Mouse (Mus musculus): ENCODE results near the gene Cd81.

Gene Cd81

DNA sequence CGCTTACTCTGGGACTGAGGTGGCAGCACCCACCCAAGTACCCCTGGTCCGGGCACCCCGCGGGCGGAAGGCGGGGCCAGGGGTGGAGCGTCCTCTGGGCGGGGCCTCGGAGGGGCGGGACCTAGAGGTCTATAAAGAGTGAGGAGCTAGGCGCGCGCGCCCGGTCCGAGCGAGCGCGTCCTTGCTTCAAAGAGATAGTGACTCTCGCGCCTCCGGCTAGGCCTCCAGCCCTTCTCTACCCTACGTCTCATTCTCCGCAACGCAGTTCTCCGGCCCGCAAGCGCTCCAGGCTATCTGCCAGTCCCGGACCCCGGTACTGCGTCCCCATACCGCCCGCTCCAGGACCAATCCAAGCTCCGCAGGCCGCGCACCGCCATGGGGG, at the start of gene Cd81:
Cd81 (plus strand) TSS at position 114 of the 382 bp plus-strand sequence.
- DNase-seq (ENCODE audit: low read depth) = peak; percentile 77

DNA sequence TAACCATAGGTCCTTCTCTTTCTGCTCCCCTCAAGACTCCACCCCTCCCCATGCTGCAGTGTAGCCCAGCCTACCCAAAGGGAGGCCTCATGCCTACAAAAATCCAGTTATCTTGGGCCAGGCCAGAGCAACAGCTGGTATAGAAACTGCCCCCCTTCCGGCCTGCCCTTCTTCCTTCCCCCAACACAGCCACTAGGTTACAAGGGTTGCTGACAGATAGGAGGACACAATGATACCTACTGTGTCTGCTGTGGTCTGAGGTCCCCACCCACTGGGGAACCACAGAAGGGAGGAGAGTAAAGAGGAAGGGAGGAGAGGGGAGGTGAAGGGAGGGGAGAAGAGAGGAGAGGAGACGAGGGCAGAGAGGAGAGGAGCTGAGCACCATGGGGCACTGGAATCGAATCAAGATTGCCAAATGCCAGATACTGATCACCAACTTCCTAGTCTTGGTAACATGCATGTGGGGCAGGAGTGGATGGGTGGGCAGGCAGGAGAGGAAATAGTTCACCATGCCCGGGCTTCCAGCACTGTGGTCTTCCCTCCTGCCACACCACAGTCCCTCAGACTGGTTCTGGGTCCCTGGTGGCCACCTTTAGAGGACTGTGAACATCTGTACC, 47.7 kb upstream of the Cd81 start, which contains the start of gene Tspan32:
Tspan32 (plus strand) TSS at position 320 of the 617 bp plus-strand sequence.
- peak; percentile 80 for DNase-seq (ENCODE audit: low read depth)

DNA sequence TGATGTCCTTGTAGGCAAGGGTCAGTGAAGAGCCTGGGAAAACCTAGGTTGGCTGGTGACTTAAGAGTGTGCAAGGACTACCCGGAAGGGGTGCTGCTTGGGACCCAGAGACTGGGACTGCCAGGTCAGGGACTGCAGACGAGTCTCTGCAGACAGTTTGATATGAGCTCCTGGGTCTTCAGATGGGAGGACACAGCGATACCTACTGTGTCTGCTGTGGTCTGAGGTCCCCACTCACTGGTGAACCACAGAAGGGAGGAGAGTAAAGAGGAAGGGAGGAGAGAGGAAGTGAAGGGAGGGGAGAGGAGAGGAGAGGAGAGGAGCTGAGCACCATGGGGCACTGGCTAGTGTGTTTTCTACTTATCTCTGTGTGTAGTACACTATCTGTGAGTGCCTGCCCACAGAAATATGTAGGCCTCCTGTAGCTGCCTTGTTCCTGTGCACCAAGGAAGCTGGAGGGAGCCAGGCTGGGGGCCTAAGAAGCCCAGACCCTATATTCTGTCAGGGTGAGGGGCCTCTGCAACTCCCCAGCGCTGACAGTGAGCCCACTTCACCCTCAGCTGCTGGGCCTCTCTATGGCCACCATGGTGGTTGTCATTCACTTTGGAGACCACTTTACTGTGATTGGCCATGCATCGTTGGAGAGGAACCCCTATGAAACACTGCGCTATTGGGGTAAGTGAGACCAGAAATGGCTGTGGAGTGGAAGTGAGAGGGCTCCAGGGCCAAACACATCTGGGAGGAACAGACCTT, 47.0 kb upstream of the Cd81 start:
- peak; percentile 71 for DNase-seq (ENCODE audit: low read depth)

- DNase-seq (ENCODE audit: low read depth) = peak; percentile 46
Measured at GRCm38 (mm10) chr7:143006097-143006755, 46.3 kb upstream of the Cd81 start.

GRCm38 (mm10) chr7:143006756-143007598, 45.6 kb upstream of the Cd81 start:
- DNase-seq (ENCODE audit: low read depth) = peak; percentile 25

DNA sequence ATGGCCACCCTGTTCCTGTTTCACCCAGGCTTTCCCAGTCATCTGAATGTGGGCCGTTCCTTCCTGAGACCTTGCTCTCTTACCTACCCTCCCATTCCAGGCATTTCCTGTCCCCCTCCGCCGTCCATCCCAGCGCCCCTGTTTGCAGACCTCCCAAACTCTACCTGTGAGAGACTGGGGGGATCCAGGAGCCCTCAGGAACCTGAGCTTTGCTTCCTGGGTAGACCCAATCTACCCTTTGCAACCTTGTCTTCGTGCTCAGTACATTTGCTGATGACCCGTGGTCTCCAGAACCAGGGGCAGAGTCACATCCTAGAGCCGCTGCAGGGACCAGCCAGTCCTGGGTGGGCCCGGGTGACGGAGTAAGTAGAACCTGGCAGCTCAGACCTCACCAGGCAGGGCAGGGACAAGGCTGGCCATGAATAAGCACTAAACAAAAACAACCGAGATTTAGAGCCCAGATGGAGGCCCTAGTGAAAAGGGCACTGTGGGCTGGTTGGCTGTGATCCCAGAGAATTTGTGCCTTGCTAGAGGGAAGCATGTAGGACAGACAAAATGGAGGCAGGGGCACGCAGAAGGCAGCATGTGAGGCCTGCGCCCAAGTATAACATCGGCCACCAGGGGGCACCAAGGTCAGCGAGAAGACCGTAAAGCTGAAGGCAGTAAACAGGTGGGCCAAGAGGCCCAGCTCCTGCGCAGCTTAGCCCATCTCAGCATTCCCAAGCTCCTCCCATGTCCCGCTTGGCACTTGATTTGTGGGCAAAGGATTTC, 44.8 kb upstream of the Cd81 start:
- peak; percentile 95 for DNase-seq (ENCODE audit: low read depth)

DNA sequence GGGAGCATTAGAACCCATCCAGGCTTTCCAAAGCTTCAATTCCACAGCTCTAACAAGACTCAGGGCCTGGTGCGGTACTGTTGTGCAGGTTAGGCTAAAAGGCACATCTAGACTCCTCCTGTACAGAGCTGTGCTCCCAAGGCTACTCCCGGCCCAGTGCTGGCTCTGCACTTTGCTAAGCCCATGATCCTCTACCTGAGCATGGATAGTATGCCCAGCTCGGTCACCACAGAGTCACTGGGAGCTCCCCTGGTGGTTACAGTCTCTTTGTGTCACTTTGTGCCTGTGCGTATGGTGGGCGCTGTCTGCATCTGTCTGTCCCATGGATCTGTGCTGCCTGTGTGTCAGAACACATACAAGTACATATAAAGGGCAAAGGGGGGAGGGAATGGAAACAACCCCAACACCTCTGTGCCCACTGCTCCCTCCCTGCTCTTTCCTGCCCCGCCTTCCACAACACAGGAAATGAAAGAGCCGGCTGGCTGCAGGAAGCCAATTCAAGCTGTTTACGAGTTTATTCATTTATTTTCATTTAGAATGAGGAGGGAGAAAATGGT, 44.1 kb upstream of the Cd81 start:
- DNase-seq (ENCODE audit: low read depth) = peak; percentile 91

GRCm38 (mm10) chr7:143008996-143009665, 43.4 kb upstream of the Cd81 start:
- DNase-seq (ENCODE audit: low read depth) = peak; percentile 42

- peak; percentile 73 for DNase-seq (ENCODE audit: low read depth)
Measured at GRCm38 (mm10) chr7:143009996-143010395, 42.5 kb upstream of the Cd81 start.

DNA sequence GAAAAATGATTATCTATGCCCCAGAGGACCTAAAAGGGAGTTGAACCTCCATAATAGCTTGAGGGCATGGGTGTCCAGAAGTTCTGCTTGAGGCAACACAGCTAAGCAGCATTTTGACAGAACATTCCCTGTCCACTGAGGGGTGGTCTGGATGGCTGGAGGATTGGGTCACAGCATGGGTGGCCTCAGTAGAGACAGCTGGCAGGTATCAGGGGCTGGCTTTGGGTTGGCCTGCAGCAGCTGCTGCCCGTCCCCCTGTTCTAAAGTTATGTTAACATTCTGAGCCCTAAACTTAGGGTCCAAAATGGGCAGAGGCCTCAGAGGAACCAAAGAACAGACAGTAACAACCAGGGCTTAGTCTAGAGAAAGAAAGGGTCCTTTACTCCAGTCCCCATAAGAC, 41.3 kb upstream of the Cd81 start:
- no peak for DNase-seq (ENCODE audit: low read depth)

DNA sequence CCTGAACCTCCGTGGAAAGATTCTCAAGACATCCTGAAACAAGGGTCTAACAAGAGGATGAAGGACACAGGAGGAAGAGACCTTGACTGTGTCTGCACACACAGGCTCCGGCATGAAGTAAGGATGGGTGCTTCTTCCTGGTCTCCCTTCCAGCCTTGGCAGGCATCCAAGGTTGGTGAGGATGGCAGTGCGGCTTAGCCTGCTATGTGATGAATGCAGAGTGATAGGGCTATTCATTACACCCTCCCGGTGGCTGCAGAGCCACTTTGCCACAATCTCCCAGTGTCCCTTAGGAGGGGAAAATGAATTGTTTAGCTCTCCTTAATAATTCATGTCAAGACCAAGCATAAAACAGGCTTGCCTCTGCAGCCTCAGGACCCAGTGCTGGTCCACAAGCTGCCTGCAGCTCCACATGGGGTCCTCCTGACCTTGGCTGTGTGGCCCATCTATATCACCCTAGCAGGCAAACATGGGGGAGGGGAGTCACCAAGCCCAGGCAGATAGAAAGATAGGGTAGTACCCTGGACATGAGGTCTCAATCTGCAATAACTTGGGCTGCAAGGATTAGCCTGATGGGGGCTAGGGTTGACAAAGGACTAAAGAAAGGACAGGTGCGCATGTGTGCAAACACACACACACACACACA, 40.2 kb upstream of the Cd81 start:
- DNase-seq (ENCODE audit: low read depth) = no peak

- no peak for DNase-seq (ENCODE audit: low read depth)
Measured at GRCm38 (mm10) chr7:143013420-143014178, 38.9 kb upstream of the Cd81 start.

- DNase-seq (ENCODE audit: low read depth) = no peak
Measured at GRCm38 (mm10) chr7:143014862-143015659, 37.5 kb upstream of the Cd81 start.

DNA sequence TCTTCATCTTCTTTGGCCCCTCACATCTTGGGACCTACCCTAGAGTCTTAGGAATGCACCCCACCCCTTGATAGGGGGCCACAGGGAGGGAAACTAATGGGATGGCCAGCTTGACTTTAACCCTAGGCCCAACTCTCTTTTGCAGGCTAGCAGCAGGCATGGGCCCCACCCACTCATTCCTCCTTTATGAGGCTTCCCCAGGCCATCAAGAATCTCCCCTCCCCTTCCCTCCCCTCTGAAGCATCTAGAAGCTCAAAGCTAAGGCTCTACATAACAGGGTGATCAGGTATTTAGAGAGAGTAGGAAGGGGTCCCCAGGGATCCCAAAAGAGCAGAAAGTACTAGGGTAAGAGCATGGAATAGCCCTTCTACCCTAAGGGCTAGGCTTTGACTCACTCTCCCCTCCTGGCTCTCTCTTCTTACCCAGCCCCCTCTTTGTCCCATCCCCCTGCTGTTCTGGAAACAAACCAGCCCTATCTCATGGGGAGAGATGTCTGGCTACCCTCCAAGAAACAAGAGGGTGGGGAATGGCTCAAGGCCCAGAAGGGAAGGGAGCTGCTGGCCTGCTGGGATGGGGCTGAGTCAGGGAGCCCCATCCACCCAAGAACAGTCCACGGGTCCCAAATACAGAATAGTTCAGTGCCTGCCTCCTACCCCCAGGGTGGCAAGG, 36.6 kb upstream of the Cd81 start:
- DNase-seq (ENCODE audit: low read depth) = no peak

- DNase-seq (ENCODE audit: low read depth) = no peak
Measured at GRCm38 (mm10) chr7:143016424-143017142, 36.0 kb upstream of the Cd81 start.

- no peak for DNase-seq (ENCODE audit: low read depth)
Measured at GRCm38 (mm10) chr7:143017181-143017580, 35.4 kb upstream of the Cd81 start.

- no peak for DNase-seq (ENCODE audit: low read depth)
Measured at GRCm38 (mm10) chr7:143020040-143020439, 32.5 kb upstream of the Cd81 start.
